Mouse (Mus musculus): ENCODE results near the gene St6galnac1.

DNA sequence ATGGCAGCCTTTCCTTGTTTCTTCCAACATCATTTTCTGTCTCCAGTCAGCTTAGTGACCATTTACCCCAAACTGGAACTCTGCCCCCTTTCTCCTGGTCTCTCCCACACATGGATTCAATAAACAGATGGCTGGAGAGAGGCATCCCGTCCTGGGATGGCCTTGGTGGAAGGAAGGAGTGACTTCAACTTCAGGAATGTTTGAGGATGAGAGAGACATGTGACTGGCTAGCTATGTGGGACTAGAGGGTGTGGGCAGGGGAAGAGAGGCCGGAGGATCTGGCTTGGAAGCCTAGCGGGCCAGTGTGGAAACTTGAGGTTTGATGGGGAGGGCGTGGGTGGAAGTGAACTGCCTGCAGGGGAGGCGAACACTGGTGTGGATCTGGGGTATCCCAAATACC, 41.5 kb upstream of the St6galnac1 start:
- no peak for TF ChIP-seq POLR2A (IDR thresholded peaks at IDR 0.05; ENCODE audit: control insufficient read depth, low read depth, low read length)
- TF ChIP-seq CTCF (IDR thresholded peaks at IDR 0.05; ENCODE audit: control insufficient read depth, insufficient read depth, insufficient replicate concordance, low read depth, low read length), result no peak
